Mouse (Mus musculus): ENCODE measurements around the gene Cyp46a1.
A peak's percentile ranks its signal among the peaks of the same experiment; 100 is the strongest.

The Cyp46a1 gene

DNA sequence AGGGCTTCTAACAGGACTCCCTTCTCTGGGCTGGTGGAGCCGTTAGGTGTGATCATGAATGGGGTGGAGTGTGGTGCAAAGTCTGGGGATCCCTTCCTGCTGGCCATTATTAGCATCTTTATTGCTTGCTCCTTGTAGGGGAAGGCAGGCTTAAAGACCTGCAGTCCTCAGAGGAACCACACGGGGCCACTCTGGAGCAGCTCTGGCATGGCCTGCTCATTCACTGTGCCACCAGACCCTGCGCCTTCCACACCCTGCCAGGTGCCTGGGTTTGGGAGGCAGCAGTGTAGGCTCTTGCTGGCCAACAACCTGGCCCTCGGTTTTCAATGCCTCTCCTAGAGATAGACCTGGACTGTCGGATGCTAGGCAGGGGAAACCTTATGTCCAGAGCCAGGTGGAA, 29.6 kb downstream of the Cyp46a1 start:
- DNase-seq (ENCODE audit: low spot score), result peak; percentile 83

DNA sequence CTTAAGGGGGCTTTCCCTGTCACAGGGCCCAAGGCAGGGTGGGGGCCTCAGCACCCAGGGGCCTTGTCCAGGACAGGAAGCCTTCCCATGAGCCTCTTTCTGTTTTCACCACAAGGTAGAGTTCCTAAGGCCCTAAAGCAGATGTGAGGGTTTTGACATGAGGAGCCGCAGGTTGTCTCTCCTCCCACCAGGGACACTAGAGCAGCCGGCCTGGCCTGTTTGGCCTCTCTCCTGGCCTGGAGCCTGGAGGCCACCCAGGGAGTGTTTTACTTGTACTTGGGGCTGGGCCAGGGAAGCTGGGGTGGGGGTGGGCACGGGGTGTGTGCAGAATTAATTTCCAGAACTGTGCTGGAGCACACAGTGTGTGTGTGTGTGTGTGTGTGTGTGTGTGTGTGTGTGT, 31.2 kb downstream of the Cyp46a1 start:
- DNase-seq (ENCODE audit: low spot score), result peak; percentile 72

DNA sequence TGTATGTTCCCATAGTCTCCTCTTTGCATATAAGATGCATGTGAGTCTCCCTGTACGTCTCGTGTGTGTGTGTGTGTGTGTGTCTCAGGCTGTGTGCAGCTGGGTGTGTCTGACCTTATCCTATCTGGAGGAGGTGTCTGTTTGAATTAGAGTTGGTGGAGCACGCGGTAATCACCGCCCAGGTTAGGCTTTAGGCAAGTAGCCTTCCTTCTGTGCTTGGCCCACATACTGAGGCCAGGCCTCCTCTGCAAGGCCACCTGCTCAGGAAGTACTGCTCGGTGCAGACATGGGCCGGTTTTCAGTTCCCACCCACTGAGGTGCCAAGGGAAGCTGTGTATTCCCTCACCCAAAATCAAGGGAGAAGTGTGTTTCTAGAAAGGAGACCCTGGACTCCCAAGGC, 31.7 kb downstream of the Cyp46a1 start:
- DNase-seq (ENCODE audit: low spot score), result no peak

DNA sequence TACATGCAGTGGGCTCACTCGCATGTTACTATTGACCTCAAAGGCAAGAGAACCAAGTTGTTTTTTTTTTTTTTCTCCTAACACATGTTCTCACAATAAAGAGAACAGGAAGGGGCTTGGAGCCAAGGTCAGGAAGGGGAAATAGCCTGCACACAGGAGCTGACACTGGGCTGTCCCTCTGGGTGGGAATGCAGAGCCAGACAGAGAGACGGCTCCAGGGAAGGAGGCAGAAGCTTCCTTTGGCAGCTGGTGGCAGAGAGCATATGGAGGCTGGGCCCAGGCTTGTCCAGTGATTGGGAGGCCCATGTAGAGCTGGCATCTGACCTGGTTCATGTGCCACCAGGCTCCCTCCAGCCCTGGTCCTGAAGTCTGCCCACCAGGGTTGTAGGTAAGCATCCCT, 33.7 kb downstream of the Cyp46a1 start:
- no peak for DNase-seq (ENCODE audit: low spot score)

DNA sequence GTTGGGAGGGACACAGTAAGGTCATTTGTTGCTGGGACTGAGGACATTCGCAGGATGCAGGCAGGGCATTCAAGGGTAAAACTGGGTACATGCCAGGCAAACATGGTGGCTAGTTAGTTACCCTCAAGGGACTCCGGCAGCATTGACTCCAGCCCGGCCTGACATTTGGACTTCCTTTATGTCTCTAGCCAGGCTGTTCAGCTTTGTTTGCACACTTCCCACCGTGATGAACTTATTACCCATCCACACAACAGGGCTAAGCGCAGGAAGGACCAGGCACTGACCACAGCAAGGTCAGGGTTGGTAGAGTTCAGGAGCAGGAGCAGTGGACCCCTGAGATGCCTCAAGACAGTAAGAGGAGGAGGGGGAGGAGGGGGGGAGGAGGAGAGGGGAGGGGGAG, 34.7 kb downstream of the Cyp46a1 start:
- no peak for DNase-seq (ENCODE audit: low spot score)

DNA sequence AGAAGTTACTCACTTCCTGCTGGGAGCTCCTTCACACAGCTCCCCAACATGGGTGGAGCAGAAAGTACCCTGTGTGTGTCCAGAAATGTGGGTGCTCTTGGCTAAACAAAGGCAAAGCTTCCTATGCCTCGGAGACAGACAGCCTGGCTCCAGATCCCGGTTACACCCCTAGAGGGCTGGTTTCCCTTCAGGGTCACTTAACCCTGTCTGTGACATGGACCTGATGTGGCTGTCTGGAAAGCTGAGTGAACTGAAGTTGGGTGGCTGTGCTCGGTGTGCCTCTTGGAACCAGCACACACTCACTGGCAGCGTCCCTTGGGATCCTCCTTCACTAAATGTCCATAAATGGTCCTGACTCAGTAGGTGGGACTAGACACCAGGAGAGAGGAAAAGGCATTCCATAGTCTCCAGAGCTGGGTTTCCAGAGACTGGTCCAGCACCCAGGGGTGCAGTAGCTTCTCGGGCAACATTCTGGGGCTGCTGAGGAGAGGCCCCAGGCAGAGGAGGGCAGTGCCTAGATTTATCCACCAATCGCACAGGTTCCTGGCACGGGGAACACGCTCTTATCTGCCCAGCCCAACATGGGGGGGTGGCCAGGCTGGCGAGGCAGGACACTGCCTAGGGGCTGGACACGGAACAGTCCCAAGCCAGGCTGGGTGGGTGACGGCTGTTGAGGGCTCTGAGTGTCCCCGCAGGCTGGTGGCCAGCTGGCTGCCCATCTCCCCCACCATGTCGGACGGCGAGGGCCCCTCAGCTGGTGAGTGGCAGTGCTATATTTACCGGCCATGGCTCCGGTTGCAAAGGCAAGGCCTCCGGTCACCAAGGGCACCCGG, 36.6 kb downstream of the Cyp46a1 start, which contains the start of gene Eml1:
Gene Eml1 (plus strand): TSS at position 362 of the 833 bp plus-strand sequence.
- DNase-seq (ENCODE audit: low spot score), result no peak

DNA sequence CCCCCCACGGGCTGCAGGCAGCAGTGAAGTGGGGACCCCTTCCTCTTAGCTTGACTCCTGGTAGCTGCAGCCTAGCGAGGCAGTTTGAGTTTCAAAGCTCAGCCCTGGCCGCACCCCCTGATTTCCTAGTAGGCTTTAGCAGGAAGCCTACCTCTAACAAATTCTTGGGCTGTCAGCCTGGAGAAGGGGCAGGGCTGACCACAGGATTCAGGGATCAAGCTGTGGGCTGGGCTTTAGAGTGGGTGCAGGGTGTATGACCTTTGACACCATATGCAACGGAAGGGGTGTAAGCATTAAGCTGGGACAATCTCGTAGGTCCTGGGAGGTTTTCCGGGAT, 37.2 kb downstream of the Cyp46a1 start:
- no peak for DNase-seq (ENCODE audit: low spot score)

DNA sequence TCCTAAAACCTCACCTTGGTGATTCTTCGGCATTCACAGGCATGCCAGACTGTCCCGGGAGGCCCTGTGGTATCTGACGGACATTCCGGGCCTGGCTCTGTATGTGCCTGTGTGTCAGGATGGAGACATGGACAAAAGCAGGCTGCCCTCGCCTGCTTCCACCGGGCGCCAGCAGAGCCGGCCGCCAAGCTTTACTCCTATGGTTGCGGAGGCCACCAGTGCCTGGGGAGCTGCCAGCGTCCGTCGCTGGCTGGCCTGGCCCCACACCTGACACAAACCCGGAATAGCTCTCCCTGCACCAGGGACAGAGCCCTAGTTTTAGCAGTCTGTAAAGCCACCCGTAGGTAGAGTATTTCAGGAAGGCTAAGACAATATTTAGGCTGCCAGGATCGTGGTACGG, 38.1 kb downstream of the Cyp46a1 start:
- no peak for DNase-seq (ENCODE audit: low spot score)

DNA sequence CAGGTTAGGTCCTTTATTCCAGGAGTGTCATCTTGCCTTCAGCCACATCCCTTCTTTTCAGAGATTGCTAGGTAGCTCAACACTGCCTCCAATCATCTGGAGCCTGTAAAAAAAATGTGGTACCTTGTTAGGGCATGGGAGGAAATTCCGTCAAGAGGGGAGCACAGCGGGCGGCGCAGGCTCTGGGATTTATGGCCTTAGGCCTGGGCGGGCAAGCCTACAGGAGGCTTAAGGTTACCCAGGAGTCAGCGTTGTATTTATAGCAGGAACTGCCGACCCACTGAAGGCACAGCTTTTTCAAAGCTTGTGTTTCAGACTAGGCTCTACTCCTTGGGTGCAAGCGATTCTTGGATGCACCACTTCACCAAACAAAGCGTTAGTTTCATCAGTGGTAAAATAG, 39.4 kb downstream of the Cyp46a1 start:
- DNase-seq (ENCODE audit: low spot score), result no peak

DNA sequence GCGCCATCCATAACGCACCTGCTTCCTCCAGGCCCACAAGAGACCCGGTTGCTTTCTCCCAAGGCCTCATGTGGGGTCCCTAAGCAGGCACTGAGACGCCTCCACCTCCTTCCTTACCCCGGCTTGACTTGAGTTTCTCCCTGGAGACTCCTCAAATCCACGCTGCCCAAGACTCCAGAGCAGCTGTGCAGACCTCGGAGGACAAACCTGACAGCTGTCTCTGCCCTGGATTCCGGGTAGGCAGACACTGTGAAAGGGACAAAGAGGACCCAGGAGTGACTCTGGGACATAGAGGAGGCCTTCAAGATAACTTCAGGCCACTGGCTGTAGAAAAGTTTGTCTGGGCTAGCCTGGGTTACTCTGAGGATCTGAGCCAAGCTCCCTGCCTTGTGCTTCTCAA, 40.5 kb downstream of the Cyp46a1 start:
- DNase-seq (ENCODE audit: low spot score), result no peak

DNA sequence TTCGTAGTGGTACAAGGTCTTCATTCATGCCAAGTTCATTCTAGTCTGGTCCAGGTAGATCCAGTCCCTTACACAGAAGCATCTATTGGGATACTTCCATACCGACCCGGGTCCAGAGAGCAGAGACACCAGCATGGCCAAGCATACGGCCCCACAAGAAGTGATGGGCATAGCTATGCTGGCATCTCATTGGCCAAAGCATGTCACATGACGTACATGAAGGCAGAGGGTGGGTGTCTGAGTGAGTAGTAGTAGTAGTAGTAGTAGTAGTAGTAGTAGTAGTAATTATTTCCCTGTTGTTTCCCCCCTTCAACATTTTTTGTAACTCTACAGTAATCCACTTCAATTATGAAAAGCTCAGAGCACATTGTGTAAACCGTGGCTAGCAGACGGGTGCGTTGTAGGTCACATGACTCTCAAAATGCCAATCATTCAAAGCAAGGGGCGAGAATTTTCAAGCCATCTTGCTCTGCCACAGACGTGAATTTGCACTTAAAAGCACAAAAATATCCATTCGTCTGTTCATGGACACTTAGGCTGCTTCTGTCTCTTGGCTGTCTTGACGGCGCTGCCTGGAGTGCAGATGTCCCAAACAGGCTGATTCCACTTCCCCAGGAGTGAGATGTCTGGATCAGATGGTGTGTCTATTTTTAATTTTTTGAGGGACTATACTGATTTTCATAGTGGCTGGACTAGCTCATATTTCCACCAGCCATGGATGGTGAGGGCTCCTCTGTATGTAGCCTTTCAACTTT, 44.4 kb downstream of the Cyp46a1 start:
- DNase-seq (ENCODE audit: low spot score), result no peak

DNA sequence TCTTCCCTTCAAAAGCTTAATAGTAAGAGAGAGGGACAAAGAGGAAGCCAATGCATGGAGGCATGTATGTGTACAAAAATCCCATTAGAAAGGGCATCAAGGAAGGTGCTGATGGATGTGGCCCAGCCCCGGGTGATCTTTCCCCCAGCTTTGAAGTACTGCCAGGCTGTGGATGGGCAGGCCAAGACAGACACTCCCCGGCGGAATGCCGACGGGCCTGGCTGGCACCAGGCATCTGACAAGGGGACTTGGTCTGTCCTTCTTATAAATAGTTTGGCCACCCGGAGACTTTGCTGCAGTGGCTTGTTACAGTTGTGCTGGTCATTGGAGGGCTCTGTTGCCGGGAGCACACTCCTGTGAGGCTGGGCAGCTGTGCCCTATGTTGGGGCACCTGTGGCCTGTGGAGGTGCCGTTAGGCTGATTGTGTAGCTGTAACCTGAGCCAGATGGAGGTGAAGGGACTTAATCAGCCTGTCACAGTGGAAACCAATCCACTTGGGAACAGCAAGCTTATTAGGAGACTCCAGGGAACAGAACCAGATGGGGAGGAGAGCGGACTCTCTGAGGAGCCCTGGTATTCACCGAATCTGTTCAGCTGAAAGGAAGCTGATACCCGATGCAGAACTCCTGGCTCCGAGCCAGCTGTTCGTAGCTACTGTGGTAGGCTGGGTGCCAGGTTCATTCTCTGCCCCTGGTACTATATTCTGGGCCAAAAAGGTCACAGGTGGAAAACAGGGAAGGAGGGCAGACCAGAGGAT, 52.5 kb downstream of the Cyp46a1 start:
- no peak for DNase-seq (ENCODE audit: low spot score)

DNA sequence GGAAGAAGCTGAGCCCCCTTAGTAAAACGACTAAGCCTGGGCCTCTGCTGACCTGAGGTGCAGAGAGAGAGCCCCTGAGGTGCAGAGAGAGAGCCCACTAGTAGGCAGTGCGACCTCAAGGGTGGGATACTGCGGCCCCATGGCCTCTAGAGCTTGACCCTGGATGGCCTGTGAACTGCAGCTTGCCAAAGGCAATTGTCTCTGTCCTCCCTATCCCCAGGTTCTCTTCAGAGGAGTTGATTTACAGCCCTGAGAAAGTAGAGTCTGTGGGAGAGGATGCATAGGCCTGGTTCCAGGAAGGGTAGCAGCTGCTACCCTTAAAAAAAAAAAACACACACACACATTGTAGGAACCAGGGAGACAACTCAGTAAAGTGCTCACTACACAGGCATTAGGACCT, 55.5 kb downstream of the Cyp46a1 start:
- DNase-seq (ENCODE audit: low spot score), result no peak

DNA sequence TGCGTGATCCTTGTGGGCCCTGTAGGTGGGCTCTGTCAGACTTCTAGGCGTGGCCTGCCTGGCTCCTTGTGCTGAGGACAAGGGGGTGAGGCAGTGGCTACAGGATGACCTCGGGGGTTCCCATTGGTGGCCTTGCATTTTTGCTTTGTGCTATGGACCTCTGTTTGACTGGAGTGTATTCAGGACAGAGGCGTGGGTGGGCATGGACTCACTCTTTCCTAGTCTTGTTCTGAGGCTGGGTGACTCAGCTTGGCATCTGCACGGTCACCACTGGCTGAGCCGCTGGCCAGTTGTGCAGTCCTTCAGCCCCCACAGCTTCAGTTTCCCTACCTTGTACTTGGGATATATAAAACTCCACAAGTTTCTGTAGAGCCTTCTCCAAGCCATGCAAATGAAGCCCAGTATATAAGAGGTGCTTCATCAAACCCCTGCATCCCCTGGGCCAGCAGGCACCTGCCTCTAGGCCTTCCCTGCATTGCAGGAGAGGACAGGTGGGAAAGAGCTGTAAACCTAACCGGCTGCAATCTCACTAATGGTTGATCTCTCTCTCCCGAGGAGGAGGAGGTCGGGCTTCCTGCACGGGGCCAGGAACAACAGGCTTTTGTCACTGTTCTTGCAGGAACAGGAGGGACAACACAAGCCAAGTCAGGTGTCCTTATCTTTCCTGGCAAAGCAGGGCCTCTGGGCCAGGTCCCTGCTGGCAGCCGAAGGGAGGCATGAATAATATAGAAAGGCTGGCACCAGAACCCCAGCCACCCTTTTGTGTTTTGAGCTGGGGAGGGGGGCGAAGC, 58.3 kb downstream of the Cyp46a1 start:
- no peak for DNase-seq (ENCODE audit: low spot score)

DNA sequence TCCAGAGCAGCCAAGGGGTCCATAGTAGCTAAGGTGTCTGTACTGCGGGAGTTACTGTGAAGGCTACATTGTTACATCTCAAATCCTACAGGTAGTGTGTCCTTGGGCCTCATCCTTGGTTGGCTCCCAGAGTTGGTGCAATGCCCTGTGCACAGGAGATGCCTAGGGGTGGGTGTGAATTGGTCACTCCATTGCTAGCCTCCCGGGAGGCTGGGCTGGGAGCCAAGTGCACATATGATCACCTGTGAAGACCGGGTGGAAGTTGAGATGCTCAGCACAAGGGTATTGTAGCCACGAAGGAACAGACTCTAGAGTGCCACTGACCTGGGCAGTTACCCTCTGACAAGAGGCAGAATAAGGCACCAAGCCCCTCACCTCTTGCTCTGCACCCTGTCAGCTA, 58.9 kb downstream of the Cyp46a1 start:
- DNase-seq (ENCODE audit: low spot score), result no peak

DNA sequence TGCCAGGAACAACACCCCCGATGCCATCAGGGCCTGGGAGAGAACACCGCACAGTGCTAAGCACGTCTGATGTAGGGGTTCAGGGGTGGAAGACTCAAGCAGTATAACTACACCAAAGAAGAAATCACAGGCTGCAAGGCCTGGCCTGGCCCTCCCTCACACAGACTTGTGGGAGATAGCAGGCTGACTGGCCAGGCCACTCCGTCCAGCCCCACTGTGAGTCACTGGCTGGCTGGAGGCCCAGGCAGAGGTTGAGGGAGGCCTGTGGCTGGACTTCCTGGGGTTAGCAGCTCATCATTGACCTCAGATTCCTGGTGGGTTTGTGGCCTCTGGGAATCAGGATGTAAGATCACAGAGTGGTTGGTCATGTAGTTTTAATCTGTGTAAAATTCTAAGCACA, 59.5 kb downstream of the Cyp46a1 start:
- DNase-seq (ENCODE audit: low spot score), result peak; percentile 81

DNA sequence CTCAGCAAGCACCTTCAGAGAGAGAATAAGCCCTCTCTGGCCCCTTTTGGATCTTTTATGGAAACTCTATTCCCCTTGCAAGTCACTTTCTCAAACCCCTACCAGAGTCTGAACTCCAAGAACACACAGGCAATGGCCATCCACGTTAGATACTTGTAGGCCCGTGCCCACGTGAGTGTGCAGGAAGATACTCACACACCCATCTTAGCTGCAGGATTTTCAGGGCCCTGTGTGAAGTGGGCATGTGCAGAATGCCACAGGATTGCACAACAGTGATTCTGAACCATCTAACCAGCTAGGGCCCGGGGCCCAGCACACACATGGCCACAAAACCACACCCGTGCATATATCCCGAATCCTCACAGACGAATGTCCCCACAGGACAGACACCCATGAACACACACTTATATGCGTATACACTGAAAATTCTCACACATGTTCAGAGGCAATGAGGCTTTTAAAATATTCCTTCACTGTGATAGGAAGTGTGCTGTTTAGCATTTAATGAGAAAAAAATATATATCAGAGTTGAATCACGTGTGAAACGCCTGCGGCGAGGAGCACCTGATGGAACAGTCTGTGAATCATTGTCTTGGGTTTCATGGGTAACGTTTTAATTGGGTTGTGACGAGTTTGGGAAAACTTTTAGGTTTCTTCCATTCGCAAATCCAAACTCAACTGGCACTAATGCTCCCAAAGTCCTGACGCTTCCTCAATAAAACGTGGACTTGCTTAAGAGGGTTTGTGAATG, 60.5 kb downstream of the Cyp46a1 start:
- no peak for DNase-seq (ENCODE audit: low spot score)

DNA sequence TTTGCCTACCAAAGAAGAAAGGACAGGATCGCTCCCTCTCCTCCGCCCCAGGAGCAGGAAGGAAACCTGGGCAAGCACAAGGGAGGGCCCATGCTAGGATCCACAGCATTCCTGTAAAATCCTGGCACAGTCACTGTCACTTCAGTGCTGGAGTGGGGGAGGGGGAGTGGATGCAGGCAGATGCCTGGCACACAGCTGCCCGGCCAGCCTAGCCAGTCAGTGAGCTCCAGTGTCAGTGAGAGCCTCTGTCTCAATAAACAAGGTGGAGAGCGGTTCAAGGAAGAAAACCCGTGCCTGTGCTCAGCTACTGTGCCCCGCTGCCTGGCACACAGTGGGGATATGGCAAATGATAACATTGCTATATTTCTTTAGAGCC, 61.1 kb downstream of the Cyp46a1 start:
- DNase-seq (ENCODE audit: low spot score), result no peak

DNA sequence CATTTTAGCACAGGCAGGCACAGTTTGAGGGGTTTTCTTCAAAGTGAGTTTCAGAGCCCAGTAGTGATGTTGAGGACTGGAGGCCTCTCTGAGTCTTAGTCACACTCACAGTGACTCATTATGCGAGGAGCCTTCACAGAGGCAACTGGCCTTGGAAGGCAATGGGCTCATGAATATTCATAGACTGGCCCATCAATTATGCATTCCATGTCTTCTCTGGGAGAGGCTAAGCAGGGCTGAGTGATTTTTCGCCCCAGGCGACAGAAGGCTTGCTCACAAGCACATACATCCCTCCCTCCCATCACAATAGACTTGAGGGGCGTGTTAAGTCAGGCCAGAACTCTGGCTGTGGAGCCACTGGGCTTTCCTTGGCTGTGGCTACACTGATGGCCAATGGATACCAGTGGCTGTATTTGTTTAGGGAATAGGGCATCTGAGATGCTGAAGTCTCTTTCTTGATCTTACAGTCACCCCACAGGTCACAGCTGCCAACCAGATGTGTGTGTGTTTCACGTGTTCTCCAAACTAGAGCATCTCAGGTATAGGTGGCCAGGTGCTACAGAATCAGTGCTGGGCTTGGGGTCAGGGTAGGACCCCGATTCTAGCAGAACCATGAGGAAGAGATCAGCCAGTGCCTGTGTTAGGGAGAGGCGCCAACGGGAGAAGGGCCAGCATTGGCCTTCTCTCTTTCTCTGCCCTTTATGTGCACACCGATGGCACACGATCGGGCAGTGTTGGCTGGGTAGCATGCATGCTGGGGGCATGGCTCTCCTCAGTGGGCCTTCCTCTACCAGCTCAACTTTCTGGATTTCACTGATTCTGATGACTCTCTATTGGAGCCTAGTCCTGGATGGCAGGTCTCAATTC, 62.1 kb downstream of the Cyp46a1 start:
- no peak for DNase-seq (ENCODE audit: low spot score)

DNA sequence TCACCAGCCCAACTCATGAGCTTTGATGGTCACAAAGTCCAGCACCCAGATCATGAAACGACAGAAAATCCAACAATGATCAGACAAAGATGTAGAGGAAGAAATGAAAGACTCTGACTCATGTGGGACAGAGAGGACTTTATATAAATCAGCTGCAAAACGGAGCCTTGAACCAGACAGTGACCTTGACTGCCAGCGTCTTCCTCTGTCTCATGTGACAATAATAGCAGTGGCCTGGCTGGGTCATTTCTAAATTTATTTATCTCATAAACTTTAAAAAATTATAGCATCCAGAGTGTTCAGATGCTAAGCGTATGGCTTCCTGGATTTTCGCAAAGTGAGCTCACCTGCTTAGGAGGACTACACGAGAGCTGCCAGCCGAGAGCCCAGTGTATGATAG, 64.5 kb downstream of the Cyp46a1 start:
- no peak for DNase-seq (ENCODE audit: low spot score)
